Mouse (Mus musculus) C2C12 (cell line): ENCODE measurements around the gene Nrarp.

Experiments used
- CTCF ChIP-seq: IDR thresholded peaks from one replicate; pipeline ENCODE4 v1.5.1; 2011; ENCODE audit not compliant: control insufficient read depth, insufficient read depth, insufficient read length
- FOSL1 ChIP-seq: IDR thresholded peaks from one replicate; pipeline ENCODE4 v1.8.0; 2011; ENCODE audit warnings: mild to moderate bottlenecking, low read length; ENCODE audit not compliant: poor library complexity, insufficient read depth, severe bottlenecking
- MAX ChIP-seq: IDR thresholded peaks from one replicate; pipeline ENCODE4 v1.6.1; 2011; ENCODE audit warnings: mild to moderate bottlenecking, control low read depth
- MYOG ChIP-seq: IDR thresholded peaks from one replicate; pipeline ENCODE4 v1.6.1; 2011; ENCODE audit not compliant: control insufficient read depth, insufficient read length; ENCODE audit errors: extremely low read depth

DNA sequence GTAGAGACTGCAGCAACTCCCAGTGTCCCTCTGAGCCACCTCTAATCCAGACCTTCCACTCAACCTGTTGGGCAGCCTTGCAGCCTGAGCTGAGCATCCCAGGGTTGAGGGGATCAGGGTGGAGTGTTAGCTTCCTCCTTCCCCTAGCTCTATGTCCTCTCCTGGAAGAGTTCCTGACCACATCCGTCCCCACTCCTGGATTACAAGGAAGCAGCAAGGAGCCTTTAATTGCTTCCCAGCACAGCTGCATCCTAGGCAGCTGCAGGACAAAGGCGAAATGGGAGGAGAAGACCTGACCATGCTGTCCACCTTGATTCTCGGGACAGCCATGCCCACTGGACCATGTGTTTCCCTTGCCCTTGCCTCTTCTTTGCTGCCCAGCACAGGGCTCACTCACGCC lies 3.5 kb upstream of the Nrarp start:
- TF ChIP-seq CTCF (no peak), MAX (no peak), FOSL1 (no peak), MYOG (no peak)
